Mouse (Mus musculus) embryonic facial prominence, embryonic 12.5 days (tissue): Measurements from ENCODE around the gene Cxcl1. TPM values are rescaled to one million over a fixed set of nuclear protein-coding genes. Genes with fewer than 3 reads are reported as not detected.

Experiments used
- ATAC-seq: fragments of 200-750 bp; cut with Nextera tagmentation; 2 replicates; pipeline ENCODE4 v1.8.0; 2017; ENCODE audit not compliant: insufficient number of reproducible peaks, insufficient read depth, low FRiP score, low TSS enrichment
- H3K27ac ChIP-seq: fragments of 300-500 bp; sonication (generic); 2 replicates; pipeline ENCODE4 v1.5.1; 2016; ENCODE audit warnings: mild to moderate bottlenecking
- H3K27me3 ChIP-seq: fragments of 300-500 bp; sonication (generic); 2 replicates; pipeline ENCODE4 v1.6.1; 2016; ENCODE audit warnings: mild to moderate bottlenecking, moderate library complexity
- H3K36me3 ChIP-seq: fragments of 300-500 bp; sonication (generic); 2 replicates; pipeline ENCODE4 v1.6.1; 2016; ENCODE audit warnings: mild to moderate bottlenecking
- H3K4me1 ChIP-seq: fragments of 300-500 bp; sonication (generic); 2 replicates; pipeline ENCODE4 v1.6.1; 2016
- H3K4me2 ChIP-seq: fragments of 300-500 bp; sonication (generic); replicated peaks from 2 replicates; pipeline ENCODE4 v1.6.1; 2016; ENCODE audit warnings: mild to moderate bottlenecking, moderate library complexity
- H3K4me3 ChIP-seq: fragments of 300-500 bp; sonication (generic); 2 replicates; pipeline ENCODE4 v1.5.1; 2016; ENCODE audit warnings: mild to moderate bottlenecking
- H3K9ac ChIP-seq: fragments of 300-500 bp; sonication (generic); 2 replicates; pipeline ENCODE4 v1.6.1; 2016; ENCODE audit warnings: mild to moderate bottlenecking, moderate library complexity
- H3K9me3 ChIP-seq: fragments of 300-500 bp; sonication (generic); 2 replicates; pipeline ENCODE4 v1.6.1; 2016; ENCODE audit warnings: mild to moderate bottlenecking, moderate library complexity
- WGBS: fragments of 180-500 bp; shearing (Covaris S2); methylation state at CpG from one replicate; pipeline ENCODE4 v1.1.7; 2016; 5-methylcytosine and 5-hydroxymethylcytosine counted together
- polyA plus RNA-seq: library from polyadenylated mRNA; unstranded; fragments of >200 nt; fragmentation: Nextera tagmentation; extraction: Ambion mirVana; gene quantifications from 2 replicates; pipeline ENCODE4 v1.2.1, GENCODE M21; 2016

Cxcl1 gene
- polyA plus RNA-seq, 1 experiment from 2014 or later, result 0.50 TPM

DNA sequence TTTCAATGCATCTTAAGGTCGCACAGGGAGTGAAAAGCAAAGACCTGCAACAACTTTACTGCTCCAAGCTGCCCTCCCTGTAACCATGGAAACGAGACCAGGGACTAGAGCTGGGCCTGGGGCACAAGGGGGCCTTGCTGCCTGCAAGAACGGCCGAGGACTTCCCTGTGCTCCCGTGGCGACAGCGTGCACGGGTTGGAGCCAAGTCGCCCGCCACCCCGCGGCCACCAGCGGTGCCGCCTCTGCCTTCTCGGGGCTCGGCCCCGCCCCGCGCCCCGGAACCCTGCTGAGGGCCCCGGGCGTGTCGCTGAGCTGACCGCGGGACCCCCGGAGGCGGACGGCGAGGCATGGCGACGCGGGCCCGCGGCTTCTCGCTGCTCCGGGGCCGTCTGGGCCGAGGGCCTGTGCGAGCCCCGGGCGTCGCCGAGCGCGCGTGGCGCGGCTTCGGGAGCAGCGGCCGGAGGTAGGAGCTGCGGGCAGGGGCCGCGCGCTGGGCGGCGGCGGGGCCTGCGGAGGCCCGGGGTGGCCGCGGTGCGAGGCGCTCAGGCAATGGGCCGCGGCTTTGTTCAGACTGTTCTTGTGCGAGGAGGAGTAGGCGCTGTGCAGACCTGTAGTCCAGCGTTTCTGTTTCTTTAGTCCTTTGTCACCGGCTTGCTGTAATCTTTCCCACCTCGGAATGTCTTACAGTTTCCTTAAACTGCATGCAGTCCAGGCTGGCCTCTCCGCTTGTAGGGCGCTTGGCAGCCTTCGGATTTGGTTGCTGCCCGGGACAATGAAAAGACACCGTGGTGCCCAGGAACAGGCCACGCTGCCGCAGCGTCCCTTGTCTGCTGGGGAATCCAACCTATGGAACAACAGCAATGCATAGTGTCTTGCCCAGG, 40.2 kb downstream of the Cxcl1 start, which contains the start of gene Mthfd2l:
TSS of gene Mthfd2l (plus strand) at position 147 of the 881 bp plus-strand sequence.
- Histone ChIP-seq H3K4me2 (peak within 1 kb of the TSS; percentile 56), H3K4me1 (peaks cover 7% of the 10 kb centered on the region), H3K9me3 (no peaks in the 10 kb centered on the region), H3K9ac (peak within 1 kb of the TSS; percentile 98), H3K27ac (peak within 1 kb of the TSS; percentile 100), H3K4me3 (peak within 1 kb of the TSS; percentile 76), H3K27me3 (no peaks in the 10 kb centered on the region), H3K36me3 (peaks cover 12% of the 10 kb centered on the region)
- WGBS, result under 1% methylated on average over 79 of the region's 79 CpGs
- ATAC-seq, result peak; percentile 99

GRCm38 (mm10) chr5:90931911-90932310, 40.9 kb downstream of the Cxcl1 start:
- H3K9me3 ChIP-seq, result no peaks in the 10 kb centered on the region
- peak overlapping the region; percentile 98 for H3K9ac ChIP-seq
- peaks cover 12% of the 10 kb centered on the region for H3K36me3 ChIP-seq
- peak overlapping the region; percentile 76 for H3K4me3 ChIP-seq
- H3K4me2 ChIP-seq, result peak overlapping the region; percentile 56
- H3K27ac ChIP-seq, result peak overlapping the region; percentile 100
- WGBS, result 3% methylated on average over 6 of the region's 6 CpGs
- H3K4me1 ChIP-seq, result peaks cover 7% of the 10 kb centered on the region
- no peaks in the 10 kb centered on the region for H3K27me3 ChIP-seq
- no peak for ATAC-seq

- Histone ChIP-seq H3K36me3 (peaks cover 12% of the 10 kb centered on the region), H3K4me1 (peaks cover 7% of the 10 kb centered on the region), H3K4me2 (no peak overlapping the region), H3K4me3 (no peak overlapping the region), H3K27me3 (no peaks in the 10 kb centered on the region), H3K27ac (no peak overlapping the region), H3K9ac (no peak overlapping the region), H3K9me3 (no peaks in the 10 kb centered on the region)
- 72% methylated on average over 2 of the region's 2 CpGs for WGBS
- no peak for ATAC-seq
Measured at GRCm38 (mm10) chr5:90936706-90937105, 45.7 kb downstream of the Cxcl1 start.

Other genes starting within 250 kb of the Cxcl1 start
- gene Cxcl5, start 131.9 kb upstream of the Cxcl1 start, polyA plus RNA-seq, result 1.1 and 2.7 TPM in 2 replicates
- gene Ppbp, start 122.7 kb upstream of the Cxcl1 start, polyA plus RNA-seq, result 11.2 and 12.6 TPM in 2 replicates
- gene Pf4, start 118.8 kb upstream of the Cxcl1 start, polyA plus RNA-seq, result 56.6 and 62.9 TPM in 2 replicates
- gene Cxcl3, start 105.1 kb upstream of the Cxcl1 start, polyA plus RNA-seq, result 0.31 and 0.59 TPM in 2 replicates
- 0.24 TPM in 1 of 2 replicates, not detected in the other for gene Cxcl15, start 96.7 kb upstream of the Cxcl1 start, polyA plus RNA-seq
- gene Cxcl2, start 12.6 kb downstream of the Cxcl1 start, polyA plus RNA-seq, result not detected in 2 replicates
- gene Mthfd2l, start 39.9 kb downstream of the Cxcl1 start, polyA plus RNA-seq, result 74.0 and 76.6 TPM in 2 replicates
- 0.18 and 0.39 TPM in 2 replicates for gene Epgn, start 136.2 kb downstream of the Cxcl1 start, polyA plus RNA-seq
- gene Ereg, start 183.4 kb downstream of the Cxcl1 start, polyA plus RNA-seq, result 0.05 TPM in 1 of 2 replicates, not detected in the other
- gene Areg, start 248.4 kb downstream of the Cxcl1 start, polyA plus RNA-seq, result 0.27 and 0.31 TPM in 2 replicates